Mouse (Mus musculus): Measurements from ENCODE around the gene Dscaml1. TPM values are rescaled to one million over a fixed set of nuclear protein-coding genes. Genes with fewer than 3 reads are reported as not detected.

The Dscaml1 gene
- polyA plus RNA-seq, 1 experiment from 2014 or later: 27.9 TPM

DNA sequence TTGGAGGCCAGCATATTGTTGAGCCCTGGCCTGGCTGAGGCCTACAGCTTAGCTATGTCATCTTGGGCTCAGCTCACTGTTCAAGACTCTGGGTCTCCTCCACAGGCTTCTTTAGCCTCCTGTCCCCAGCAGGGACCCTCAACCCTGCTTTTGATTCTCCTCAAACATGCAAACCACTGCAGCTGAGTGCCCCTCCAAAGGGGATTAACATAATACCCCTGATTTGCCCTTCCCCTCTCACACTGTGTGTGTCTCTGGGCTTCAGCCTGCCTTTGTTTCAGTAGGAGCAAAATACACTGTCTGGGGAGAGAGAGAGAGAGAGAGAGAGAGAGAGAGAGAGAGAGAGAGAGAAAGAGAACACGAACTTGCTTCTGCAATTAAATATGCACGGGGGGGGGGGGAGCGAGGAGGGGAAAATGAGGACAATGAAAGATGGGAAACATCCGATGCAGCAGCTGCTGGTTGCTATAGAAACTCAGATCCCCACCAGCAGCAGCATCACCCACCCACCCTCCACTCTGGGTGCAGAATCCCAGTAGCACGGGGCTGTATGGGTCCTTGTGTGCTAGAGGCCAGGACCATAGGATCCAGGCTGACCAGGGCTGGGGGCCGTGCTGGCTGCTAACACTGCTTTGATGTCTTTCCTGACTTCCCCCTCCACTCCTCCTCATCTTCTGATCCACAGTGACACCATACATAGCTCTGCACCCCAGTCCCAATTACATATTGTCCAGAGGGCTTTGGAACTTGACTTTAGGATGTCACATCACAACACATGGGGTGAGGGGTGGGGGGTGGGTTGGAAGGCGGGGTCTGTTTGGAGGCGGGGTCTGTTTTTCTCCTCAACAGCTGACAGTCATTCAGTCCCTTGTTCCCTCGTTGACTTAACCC lies 231.0 kb downstream of the Dscaml1 start:
- Histone ChIP-seq H3K27me3 (replicated peaks; ENCODE audit: control insufficient read depth, insufficient read depth, low read length) (no peaks in the 10 kb centered on the region), H3K4me2 (ENCODE audit: low read length) (0 out of 2 replicates have a peak overlapping the region, but pooled peaks have one; percentile 16), H3K36me3 (ENCODE audit: control insufficient read depth, insufficient read depth) (no peaks in the 10 kb centered on the region), H3K9me3 (ENCODE audit: control insufficient read depth, low read length) (no peaks in the 10 kb centered on the region), H3K4me3 (replicated peaks; ENCODE audit: low read length) (no peak overlapping the region), H3K27ac (ENCODE audit: low read length) (peak overlapping the region; percentile 98), H3K9ac (replicated peaks; ENCODE audit: low read depth, low read length) (peak overlapping the region; percentile 49), H3K4me1 (replicated peaks; ENCODE audit: control insufficient read depth, insufficient read depth, low read length) (peaks cover 40% of the 10 kb centered on the region)
- WGBS: 2% methylated on average over 8 of the region's 9 CpGs
- peak; percentile 90 for ATAC-seq

DNA sequence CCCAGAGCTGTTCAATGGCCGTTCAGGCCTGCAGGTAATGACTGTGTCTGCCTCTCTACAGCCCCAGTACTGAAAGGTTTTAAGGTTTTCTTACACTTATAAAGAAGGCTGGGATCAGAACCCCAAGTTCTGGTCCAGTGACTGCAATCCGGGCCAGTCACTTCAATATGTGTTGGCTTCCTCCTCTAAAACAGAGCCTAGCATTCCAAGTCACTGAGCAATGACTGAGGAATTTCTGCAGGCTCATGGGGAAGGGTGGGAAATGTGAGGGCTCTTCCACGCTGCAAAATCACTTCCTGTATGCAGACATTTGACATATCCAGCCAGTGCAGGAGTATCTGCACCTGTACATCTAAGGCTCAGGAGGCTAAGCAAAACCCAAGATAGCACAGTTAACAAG lies 233.8 kb downstream of the Dscaml1 start:
- no peaks in the 10 kb centered on the region for H3K27me3 ChIP-seq (replicated peaks; ENCODE audit: control insufficient read depth, insufficient read depth, low read length)
- WGBS: 81% methylated on average over 3 of the region's 3 CpGs
- no peak overlapping the region for H3K27ac ChIP-seq (ENCODE audit: low read length)
- H3K9ac ChIP-seq (replicated peaks; ENCODE audit: low read depth, low read length): no peak overlapping the region
- H3K9me3 ChIP-seq (ENCODE audit: control insufficient read depth, low read length): no peaks in the 10 kb centered on the region
- no peak overlapping the region for H3K4me2 ChIP-seq (ENCODE audit: low read length)
- H3K4me1 ChIP-seq (replicated peaks; ENCODE audit: control insufficient read depth, insufficient read depth, low read length): peaks cover 65% of the 10 kb centered on the region
- H3K4me3 ChIP-seq (replicated peaks; ENCODE audit: low read length): no peak overlapping the region
- ATAC-seq: no peak
- no peaks in the 10 kb centered on the region for H3K36me3 ChIP-seq (ENCODE audit: control insufficient read depth, insufficient read depth)

DNA sequence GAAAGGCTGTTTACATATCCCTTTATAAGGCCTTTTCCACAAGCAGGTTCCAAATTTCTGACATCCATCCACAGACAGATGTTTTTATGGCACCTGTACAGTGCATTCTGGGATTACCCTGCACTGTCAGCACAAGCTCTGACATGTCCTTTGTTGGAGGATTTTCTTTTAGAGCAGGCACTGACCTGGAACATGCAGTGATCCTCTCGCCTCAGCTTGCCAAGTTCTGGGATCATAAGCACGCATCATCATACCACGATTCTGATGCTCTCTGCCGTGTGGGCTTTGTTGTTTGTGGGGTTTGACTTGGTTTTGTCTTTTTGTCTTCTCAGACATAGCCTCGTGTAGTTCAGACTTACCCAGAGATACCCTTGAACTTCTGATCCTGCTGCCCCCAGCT lies 236.0 kb downstream of the Dscaml1 start:
- 33% methylated on average over 5 of the region's 5 CpGs for WGBS
- Histone ChIP-seq H3K9me3 (ENCODE audit: control insufficient read depth, low read length) (no peaks in the 10 kb centered on the region), H3K4me2 (ENCODE audit: low read length) (no peak overlapping the region), H3K36me3 (ENCODE audit: control insufficient read depth, insufficient read depth) (no peaks in the 10 kb centered on the region), H3K4me1 (replicated peaks; ENCODE audit: control insufficient read depth, insufficient read depth, low read length) (peaks cover 60% of the 10 kb centered on the region), H3K27me3 (replicated peaks; ENCODE audit: control insufficient read depth, insufficient read depth, low read length) (no peaks in the 10 kb centered on the region), H3K9ac (replicated peaks; ENCODE audit: low read depth, low read length) (no peak overlapping the region), H3K4me3 (replicated peaks; ENCODE audit: low read length) (no peak overlapping the region), H3K27ac (ENCODE audit: low read length) (peak overlapping the region; percentile 97)
- no peak for ATAC-seq

DNA sequence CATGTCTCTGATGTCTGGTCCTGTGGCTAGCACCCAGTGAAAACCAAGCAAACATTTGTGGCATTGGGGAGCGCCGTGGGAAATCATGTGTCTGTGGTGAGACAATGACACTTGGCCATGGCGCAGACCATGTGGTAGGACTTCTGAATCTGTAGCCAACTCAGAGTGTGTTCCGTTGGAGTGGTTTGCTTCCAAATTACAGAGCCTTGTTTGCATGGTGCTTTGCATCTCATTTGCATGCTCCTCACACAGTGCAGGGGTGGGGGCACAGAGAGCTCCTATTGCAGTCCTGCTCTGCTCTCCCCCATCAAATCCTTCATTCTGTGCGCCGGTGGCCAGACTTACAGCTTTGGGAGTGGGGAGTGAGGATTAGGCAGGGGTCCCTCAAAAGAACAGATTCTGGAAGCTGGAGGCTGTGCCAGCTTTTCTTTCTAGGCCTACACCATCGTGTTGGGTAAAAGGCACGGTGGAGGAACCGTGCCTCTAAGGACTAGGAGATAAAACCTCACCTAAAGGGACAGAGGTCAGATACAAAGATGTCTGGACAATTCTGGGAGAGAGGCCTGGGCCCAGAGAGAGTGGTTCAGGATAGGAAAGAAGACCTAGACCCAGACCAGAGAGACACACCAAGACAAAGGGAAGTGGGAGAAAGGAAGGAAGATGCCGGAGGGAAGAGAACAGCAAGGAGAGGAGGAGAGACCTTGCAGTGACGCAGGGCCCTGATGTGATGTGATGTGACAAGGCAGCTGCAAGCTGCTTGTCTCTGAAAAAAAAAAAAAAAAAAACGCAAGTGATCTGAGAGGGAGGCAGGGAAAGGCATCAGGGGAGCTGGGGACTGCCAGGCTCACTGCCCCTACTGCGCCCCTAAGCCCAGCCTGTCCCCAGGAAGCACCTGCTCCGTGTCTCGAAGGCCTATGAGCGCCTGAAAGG lies 237.2 kb downstream of the Dscaml1 start:
- no peaks in the 10 kb centered on the region for H3K27me3 ChIP-seq (replicated peaks; ENCODE audit: control insufficient read depth, insufficient read depth, low read length)
- H3K4me1 ChIP-seq (replicated peaks; ENCODE audit: control insufficient read depth, insufficient read depth, low read length): peaks cover 48% of the 10 kb centered on the region
- H3K4me3 ChIP-seq (replicated peaks; ENCODE audit: low read length): no peak overlapping the region
- peak; percentile 89 for ATAC-seq
- peak overlapping the region; percentile 97 for H3K27ac ChIP-seq (ENCODE audit: low read length)
- H3K4me2 ChIP-seq (ENCODE audit: low read length): no peak overlapping the region
- H3K36me3 ChIP-seq (ENCODE audit: control insufficient read depth, insufficient read depth): no peaks in the 10 kb centered on the region
- H3K9ac ChIP-seq (replicated peaks; ENCODE audit: low read depth, low read length): peak overlapping the region; percentile 33
- 11% methylated on average over 16 of the region's 16 CpGs for WGBS
- no peaks in the 10 kb centered on the region for H3K9me3 ChIP-seq (ENCODE audit: control insufficient read depth, low read length)

DNA sequence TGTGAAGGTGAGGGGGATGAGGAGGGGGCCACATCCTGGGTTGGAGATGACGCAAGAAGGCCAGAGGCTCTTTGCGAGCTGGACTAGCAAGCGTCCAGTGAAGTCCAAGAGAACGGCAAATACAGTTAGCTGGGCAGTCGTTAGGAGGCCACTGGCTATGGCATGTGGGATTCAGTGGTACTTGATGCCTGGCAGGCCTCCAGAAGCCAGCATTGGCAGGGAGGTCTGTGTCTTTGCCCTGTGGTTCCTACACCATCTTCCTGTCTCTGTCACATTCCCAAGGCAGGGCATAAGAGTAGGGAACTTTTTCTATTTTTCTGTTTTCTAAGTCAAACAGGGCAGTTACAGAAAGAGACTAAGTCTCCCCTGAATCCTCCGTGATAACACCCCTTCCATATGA lies 237.9 kb downstream of the Dscaml1 start:
- no peaks in the 10 kb centered on the region for H3K9me3 ChIP-seq (ENCODE audit: control insufficient read depth, low read length)
- no peaks in the 10 kb centered on the region for H3K27me3 ChIP-seq (replicated peaks; ENCODE audit: control insufficient read depth, insufficient read depth, low read length)
- peaks cover 45% of the 10 kb centered on the region for H3K4me1 ChIP-seq (replicated peaks; ENCODE audit: control insufficient read depth, insufficient read depth, low read length)
- H3K4me2 ChIP-seq (ENCODE audit: low read length): no peak overlapping the region
- H3K9ac ChIP-seq (replicated peaks; ENCODE audit: low read depth, low read length): peak overlapping the region; percentile 34
- H3K36me3 ChIP-seq (ENCODE audit: control insufficient read depth, insufficient read depth): no peaks in the 10 kb centered on the region
- no peak for ATAC-seq
- H3K4me3 ChIP-seq (replicated peaks; ENCODE audit: low read length): no peak overlapping the region
- WGBS: 35% methylated on average over 6 of the region's 6 CpGs
- H3K27ac ChIP-seq (ENCODE audit: low read length): peak overlapping the region; percentile 97

DNA sequence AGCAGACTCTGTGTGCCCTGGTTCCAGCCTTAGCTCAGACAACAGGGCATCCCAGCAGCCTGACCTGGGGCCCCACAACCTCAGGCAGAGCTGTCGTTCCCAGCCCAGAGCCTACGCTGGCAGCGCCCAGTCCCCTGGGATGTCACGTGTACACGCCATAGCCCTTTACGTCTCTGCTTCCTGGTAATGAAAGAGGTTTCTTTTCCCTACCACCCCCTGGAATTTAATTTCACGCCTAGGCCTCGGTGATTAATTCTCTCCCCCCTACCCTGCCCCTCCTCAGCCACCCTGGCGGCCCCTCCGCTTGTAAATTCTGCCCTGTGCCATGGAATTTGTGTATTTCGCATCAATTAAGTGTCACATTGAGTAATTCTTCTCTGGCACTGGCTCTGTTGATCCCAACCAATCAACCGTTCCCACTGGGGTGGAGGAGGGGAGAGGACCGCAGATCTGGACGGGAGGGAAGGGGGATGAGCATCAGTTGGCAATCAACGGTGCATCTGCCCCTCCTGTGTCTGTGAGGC lies 238.5 kb downstream of the Dscaml1 start:
- peak; percentile 43 for ATAC-seq
- Histone ChIP-seq H3K4me1 (replicated peaks; ENCODE audit: control insufficient read depth, insufficient read depth, low read length) (peaks cover 45% of the 10 kb centered on the region), H3K36me3 (ENCODE audit: control insufficient read depth, insufficient read depth) (no peaks in the 10 kb centered on the region), H3K9ac (replicated peaks; ENCODE audit: low read depth, low read length) (peak overlapping the region; percentile 34), H3K4me3 (replicated peaks; ENCODE audit: low read length) (no peak overlapping the region), H3K27ac (ENCODE audit: low read length) (peak overlapping the region; percentile 97), H3K9me3 (ENCODE audit: control insufficient read depth, low read length) (no peaks in the 10 kb centered on the region), H3K27me3 (replicated peaks; ENCODE audit: control insufficient read depth, insufficient read depth, low read length) (no peaks in the 10 kb centered on the region), H3K4me2 (ENCODE audit: low read length) (no peak overlapping the region)
- WGBS: 3% methylated on average over 15 of the region's 15 CpGs

DNA sequence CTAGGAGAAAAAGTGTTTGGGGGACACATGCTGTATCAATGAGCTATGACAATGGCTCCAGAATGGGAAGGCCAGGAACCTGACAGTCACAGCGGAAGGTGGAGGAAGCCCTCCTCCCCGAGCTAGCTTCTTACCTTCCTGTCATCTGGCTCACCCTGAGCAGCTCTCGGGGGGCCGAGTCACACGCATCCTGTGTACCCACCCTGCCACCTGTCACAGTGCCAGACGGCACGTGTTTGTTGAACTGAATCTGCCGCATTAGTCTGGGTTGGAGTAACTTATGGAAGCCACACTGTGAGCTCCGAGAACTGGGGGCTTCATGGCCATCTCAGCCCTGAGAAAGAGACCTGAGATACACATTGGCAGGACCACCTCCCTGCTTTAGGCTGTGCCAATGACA lies 249.5 kb downstream of the Dscaml1 start:
- Histone ChIP-seq H3K4me1 (replicated peaks; ENCODE audit: control insufficient read depth, insufficient read depth, low read length) (peaks cover 43% of the 10 kb centered on the region), H3K4me2 (ENCODE audit: low read length) (no peak overlapping the region), H3K9ac (replicated peaks; ENCODE audit: low read depth, low read length) (peak overlapping the region; percentile 42), H3K4me3 (replicated peaks; ENCODE audit: low read length) (no peak overlapping the region), H3K36me3 (ENCODE audit: control insufficient read depth, insufficient read depth) (no peaks in the 10 kb centered on the region), H3K9me3 (ENCODE audit: control insufficient read depth, low read length) (no peaks in the 10 kb centered on the region), H3K27me3 (replicated peaks; ENCODE audit: control insufficient read depth, insufficient read depth, low read length) (no peaks in the 10 kb centered on the region), H3K27ac (ENCODE audit: low read length) (peak overlapping the region; percentile 93)
- peak; percentile 4; the same call in 1 of the 2 replicates for ATAC-seq
- WGBS: 40% methylated on average over 9 of the region's 9 CpGs

DNA sequence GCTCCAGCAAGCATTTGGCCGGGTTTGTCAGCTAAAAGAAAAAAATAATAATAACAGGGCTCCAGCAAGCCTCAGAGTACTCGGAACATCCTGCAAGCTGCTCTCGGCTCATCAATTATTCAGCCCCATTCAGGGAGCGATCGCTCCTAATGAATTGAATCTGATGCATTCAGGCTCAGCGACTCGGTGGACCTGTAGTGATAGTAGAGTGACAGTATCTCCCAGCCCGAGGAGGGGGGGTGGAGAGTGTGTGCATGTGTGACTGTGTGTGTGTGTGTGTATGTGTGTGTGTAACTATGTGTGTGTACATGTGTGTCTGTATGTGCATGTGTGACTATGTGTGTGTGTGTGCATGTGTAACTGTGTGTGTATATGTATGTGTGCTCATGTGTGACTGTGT lies 250.2 kb downstream of the Dscaml1 start:
- Histone ChIP-seq H3K4me1 (replicated peaks; ENCODE audit: control insufficient read depth, insufficient read depth, low read length) (peaks cover 43% of the 10 kb centered on the region), H3K4me3 (replicated peaks; ENCODE audit: low read length) (no peak overlapping the region), H3K36me3 (ENCODE audit: control insufficient read depth, insufficient read depth) (no peaks in the 10 kb centered on the region), H3K9me3 (ENCODE audit: control insufficient read depth, low read length) (no peaks in the 10 kb centered on the region), H3K9ac (replicated peaks; ENCODE audit: low read depth, low read length) (peak overlapping the region; percentile 42), H3K27me3 (replicated peaks; ENCODE audit: control insufficient read depth, insufficient read depth, low read length) (no peaks in the 10 kb centered on the region), H3K4me2 (ENCODE audit: low read length) (no peak overlapping the region), H3K27ac (ENCODE audit: low read length) (peak overlapping the region; percentile 93)
- 4% methylated on average over 8 of the region's 8 CpGs for WGBS
- ATAC-seq: peak; percentile 67
